Mouse (Mus musculus) left cerebral cortex, postnatal 14 days (tissue): ENCODE data around the gene BC049762. TPM values are rescaled to one million over a fixed set of nuclear protein-coding genes. Genes with fewer than 3 reads are reported as not detected.
A peak's percentile ranks its signal among the peaks of the same experiment; 100 is the strongest.

Source experiments
- DNase-seq, 2 experiments: peaks; one replicate each; pipeline ENCODE4 v3.0.0; 2021 to 2022; ENCODE audit warnings: low spot score in 2 of 2, mixed read lengths in 1 of 2
- intact Hi-C: fragments of 180-260 bp; cut with DNase I; formaldehyde crosslinking; loops from one replicate; pipeline ENCODE4 v1.15.1; 2025
- total RNA-seq, 2 experiments: library from RNA; stranded (reverse); gene quantifications; 2 replicates each; pipeline ENCODE4 v1.2.3; 2021

The BC049762 gene
- total RNA-seq, 2 experiments from 2014 or later = not detected

DNA sequence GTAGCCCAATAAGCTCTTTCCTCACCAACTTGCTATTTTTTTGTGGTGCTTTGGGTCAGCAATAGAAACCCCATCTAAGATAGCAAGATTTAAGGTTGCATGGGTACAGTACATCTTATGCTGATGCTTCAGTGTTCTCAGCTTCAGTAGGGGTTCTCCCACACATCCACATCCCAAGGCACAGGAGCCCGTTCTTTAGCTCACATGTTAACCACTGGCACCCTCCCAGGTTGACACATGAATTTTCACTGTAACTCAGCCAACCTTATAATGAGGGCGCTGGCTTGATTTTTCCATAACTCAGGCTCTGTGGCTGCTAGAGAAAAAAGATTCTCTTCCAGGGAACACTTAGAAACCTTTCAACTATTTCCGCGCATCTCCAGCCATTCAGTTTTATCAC, 35.7 kb downstream of the BC049762 start:
- intact Hi-C loops = loop anchor here (5.0 kb wide), 1 partner anchor 125 kb away; no protein-coding TSS in a partner anchor
- peak; percentile 63 to 91 for DNase-seq

DNA sequence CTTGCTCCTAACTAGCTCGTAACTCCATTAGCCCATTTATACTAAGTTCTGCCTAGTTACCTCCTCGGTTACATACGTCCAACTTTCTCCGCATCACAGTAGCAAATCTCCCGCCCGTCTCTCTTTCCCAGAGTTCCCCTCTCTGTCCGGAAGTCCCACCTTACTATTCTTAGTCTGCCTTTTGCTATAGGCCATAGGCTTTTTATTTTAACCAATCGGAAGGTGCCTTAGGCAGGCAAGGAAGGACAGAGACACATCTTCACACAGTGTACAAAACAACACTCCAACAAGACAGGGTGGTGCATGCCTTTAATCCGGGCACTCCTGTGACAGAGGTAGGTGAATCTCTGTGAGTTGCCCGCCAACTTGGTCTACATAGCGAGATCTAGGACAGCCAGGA, 42.5 kb downstream of the BC049762 start, which contains the start of gene Gm12569:
Gm12569 (plus strand) TSS at position 166 of the 400 bp plus-strand sequence.
- intact Hi-C loops = no loop called here

DNA sequence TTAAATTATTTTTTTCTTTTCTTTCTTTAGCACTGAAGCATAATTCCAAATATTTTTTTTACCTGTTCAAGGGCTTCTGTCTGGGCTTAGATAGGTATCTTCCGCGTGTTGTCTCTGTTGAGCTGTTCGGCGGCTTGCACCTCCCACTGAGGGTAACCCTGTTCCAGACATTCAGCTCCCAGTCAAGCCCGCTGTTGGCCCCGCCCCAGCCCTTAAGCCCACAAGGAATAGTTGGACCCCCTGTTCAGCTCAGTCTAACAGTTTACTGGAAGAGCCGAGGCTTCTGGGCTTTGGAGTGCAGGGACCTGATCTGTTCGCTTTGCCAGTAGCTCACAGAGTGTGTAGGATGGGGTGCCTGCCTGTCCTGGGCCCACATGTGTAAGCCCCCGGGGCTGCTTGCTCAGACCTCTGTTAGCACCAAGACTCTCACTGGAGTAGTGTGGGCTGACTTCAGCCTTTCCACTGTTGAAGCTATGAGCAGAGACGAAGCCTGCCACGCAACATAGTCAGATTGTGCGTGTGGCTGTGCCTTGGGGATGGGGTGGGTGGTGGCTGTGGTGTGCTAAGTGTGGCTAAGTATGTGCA, 43.4 kb downstream of the BC049762 start:
- intact Hi-C loops = no loop called here
- DNase-seq = no peak

More for the DNA sequence above, 42.5 kb downstream of the BC049762 start, which contains the start of gene Gm12569:
- DNase-seq = no peak

DNA sequence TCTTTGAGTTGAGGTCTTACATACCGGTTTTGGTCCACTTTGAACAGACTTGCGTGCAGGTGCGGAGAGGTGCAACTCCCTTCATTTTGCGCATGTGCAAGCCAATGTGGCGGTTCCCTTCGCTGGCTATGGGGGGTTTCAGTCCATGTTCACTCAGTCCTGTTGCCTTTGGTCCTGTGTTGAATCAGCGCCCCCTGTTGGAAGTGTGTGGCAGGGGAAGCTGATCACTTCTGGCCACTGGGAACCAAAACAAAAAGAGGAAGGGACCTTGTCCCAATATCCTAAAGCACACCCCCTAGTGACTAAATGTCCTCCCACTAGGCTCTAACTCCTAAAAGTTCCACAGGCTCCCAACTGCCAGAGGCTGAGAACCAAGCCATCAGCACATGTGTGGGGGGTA, 48.8 kb downstream of the BC049762 start:
- no peak for DNase-seq
- intact Hi-C loops = no loop called here

DNA sequence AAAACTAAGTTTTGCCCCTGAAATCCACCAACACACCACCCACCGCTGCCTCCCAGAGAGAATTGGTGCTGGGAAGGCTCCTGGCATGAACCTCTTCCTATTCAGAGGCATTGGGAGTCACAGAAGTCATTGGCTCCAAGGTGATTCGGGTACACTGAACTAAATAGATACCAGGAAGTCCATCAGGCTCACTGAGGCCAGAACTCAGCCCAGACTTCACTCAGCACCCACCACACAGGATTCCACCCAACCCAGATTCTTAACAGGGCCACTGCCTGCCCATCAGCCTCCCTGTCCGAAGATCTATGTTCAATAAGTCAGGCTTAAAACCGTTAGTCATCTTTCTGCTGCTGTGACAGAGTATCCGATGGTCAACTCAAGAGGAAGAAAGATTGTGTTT, 51.4 kb downstream of the BC049762 start:
- DNase-seq = no peak
- intact Hi-C loops = no loop called here

DNA sequence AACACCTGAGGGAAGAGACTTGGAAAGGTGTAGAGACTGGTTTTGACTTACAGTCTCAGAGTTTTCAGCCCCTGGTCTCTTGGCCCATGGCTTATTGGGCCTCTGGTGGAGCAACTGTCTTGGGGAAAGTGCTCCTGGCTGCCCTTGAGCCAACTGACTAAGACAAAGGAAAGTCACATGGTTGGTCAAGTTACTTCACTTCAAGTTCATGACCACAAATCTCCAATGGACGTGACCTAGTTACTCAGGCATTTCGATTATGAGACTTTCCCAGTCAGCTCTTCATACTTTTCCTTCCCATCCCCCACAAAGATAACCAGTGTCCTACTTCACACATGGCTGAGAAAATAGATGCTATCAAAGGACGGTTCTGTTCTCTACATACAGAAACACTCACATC, 55.1 kb downstream of the BC049762 start:
- intact Hi-C loops = no loop called here
- no peak for DNase-seq

Other genes starting within 250 kb of the BC049762 start
- gene Olfr54, start 248.8 kb downstream of the BC049762 start, total RNA-seq = not detected
- not detected for gene Olfr1375, start 214.9 kb downstream of the BC049762 start, total RNA-seq
- gene Zfp354a, start 203.8 kb downstream of the BC049762 start, total RNA-seq = 10 to 100 TPM in 1 of 2 experiments, 1 to 10 TPM in 1; 7.9 to 10.6 TPM
- not detected for gene Gm12569, start 42.6 kb downstream of the BC049762 start, total RNA-seq
- 100 to 1,000 TPM in 1 of 2 experiments, 10 to 100 TPM in 1; 99.1 to 102 TPM for gene Clk4, start 1.3 kb downstream of the BC049762 start, total RNA-seq
- 10 to 100 TPM; 10.7 to 12.9 TPM for gene Col23a1, start 26.9 kb upstream of the BC049762 start, total RNA-seq